Mouse (Mus musculus) megakaryocyte, adult 5-6 weeks (primary cell): ENCODE data around the gene Thada. TPM values are rescaled to one million over a fixed set of nuclear protein-coding genes. Genes with fewer than 3 reads are reported as not detected.

ENCODE experiments used
- ATAC-seq: 2 replicates; pipeline ENCODE4 v1.8.0; 2016; ENCODE audit warnings: mild to moderate bottlenecking, inconsistent platforms; ENCODE audit not compliant: poor library complexity, severe bottlenecking
- total RNA-seq, 2 experiments: library from RNA; stranded (forward) in 1 of 2; stranded (reverse) in 1 of 2; fragments of 153-499, 151-499 nt in 1 of 2; fragments of 221-1000, 200-1000 nt in 1 of 2; gene quantifications; 2 replicates each; pipeline versions ENCODE4 v1.2.3 to v1.2.4; 2015 to 2017

Thada gene
- total RNA-seq, 2 experiments from 2014 or later = 12.5 to 15.4 TPM

GRCm38 (mm10) chr17:84376882-84377281 lies 89.1 kb downstream of the Thada start:
- ATAC-seq = no peak

DNA sequence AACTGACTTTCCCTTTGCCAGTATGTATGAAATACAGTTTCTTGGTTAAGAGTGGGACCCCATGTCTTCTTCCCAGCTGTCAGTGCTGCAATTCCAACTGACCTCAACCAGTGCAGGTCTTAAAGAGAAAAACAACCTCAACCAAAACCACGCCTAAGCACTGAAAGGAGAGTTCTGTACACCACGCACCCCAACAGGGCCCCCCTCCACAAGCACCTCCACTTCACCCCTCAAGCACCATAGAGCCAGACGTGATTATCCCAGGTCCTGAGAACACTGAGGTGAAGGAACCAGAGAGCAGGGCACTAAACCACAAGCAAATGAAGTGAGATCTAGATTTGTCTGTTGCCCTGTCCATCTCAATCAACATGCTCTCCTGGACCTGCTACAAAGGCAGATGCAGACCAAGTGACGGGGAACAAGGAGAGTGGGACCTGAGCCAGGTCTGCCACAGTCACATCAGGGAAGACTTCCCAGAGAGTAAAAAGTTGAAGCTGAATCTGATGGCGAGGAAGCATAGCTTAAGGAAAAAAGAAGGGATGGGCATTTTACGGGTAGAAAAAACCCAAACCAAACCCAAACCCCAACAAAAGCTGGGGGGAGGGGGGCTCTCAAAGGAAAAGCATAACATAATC lies 93.5 kb downstream of the Thada start:
- ATAC-seq = no peak

DNA sequence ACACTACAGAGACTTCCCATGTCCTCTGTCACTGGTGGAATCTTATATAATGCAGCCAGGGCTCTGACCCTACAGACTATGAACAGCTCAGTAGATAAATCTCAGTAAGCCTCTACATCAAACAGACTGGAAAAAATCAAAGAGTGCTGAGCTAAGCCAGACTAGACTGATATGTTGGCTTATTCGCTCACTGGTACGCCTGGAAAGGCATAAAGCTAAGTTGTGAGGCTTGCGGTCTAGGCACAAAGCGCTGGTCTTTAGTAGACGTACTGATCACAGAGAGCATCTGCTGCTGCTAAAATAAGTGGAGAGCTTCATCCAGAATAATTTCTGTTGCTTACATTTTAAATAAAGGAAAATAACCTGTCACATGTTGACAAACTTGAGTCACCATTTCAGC lies 95.6 kb downstream of the Thada start:
- ATAC-seq = no peak

GRCm38 (mm10) chr17:84369769-84370168 lies 96.2 kb downstream of the Thada start:
- no peak for ATAC-seq

DNA sequence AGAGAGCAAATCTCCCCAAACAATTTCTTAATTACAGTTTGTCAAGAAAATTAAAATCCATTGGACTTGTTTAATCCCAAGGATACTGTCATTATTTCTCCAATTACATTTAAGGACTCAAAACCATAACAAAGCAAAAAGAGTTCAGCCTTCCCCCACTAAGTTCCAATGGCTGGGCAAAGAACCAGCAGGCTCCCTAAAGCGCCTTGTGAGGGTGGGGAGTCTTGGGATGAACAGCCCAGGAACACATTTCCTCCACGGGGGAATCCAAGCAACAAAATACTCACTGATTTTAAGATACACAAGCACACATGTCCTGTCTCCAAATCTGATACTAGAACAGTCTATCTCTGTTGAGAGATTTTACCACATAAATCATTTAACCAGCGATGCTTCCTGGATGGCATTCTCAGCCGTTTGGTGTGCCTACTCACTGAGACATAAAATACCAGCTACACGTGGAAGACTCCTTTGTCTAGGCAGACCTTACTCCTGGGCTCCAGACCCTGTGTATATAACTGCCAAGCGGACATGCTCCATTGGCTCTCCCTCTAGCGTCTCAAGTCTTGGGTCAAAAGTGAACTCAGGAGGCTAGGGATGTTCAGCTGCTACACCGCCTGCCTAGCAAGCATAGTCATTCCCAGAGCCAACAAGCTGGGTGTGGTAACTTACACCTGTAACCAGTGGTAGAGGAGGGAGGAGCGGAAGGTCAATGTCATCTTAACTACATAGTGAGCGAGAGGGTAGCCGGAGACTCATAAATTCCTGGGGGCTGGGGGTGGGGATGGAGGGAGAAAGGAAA lies 97.6 kb downstream of the Thada start:
- no peak for ATAC-seq

GRCm38 (mm10) chr17:84367663-84368062 lies 98.3 kb downstream of the Thada start:
- no peak for ATAC-seq

GRCm38 (mm10) chr17:84365791-84366301 lies 100.2 kb downstream of the Thada start:
- ATAC-seq = no peak

GRCm38 (mm10) chr17:84365006-84365716 lies 100.8 kb downstream of the Thada start:
- ATAC-seq = no peak

DNA sequence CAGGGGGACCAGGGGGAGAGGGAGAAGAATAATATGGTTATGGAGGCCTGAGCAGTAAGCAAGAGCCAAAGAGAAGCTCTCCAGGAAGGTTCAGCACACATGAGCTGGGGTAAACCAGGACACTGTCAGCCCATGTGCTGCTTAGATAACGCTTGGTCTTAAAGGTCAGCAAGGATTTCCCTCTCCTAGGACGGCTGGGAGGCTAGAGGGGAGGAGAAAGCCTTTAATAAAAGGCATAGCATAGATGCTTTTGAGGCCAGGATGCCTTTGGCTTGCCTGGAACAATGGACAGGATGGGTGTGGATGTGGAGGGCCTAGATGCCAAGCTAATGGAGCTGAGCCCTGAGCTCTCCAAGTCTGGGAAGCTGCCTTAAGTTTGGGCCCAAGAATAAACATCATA lies 102.6 kb downstream of the Thada start:
- no peak for ATAC-seq

GRCm38 (mm10) chr17:84362581-84363286 lies 103.3 kb downstream of the Thada start:
- ATAC-seq = no peak

GRCm38 (mm10) chr17:84361006-84361405 lies 105.0 kb downstream of the Thada start:
- peak; percentile 56 for ATAC-seq

DNA sequence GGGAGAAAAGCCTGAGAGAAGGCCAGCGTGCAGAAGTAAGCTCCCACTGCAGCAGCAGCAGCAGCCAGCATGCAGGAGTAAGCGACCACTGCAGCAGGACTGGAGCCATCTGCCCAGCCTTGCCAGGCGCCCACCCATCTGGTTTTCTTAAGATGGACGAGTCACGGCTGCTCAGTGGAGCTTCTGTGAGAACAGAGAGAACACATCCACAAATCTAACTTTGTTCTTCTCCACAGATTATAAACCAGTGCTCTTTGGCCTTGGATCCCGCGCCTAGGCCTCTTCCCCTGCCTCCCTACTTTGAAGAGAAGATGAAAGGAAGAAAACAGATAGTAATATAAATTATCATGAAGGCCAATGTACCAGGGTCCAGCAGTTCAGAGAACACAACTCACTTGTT lies 106.2 kb downstream of the Thada start:
- ATAC-seq = no peak

- ATAC-seq = no peak
These were observed 106.9 kb downstream of the Thada start for GRCm38 (mm10) chr17:84358951-84359644.

- ATAC-seq = peak; percentile 34; the same call in 1 of the 2 replicates
These were observed 108.2 kb downstream of the Thada start for GRCm38 (mm10) chr17:84357776-84358175.

DNA sequence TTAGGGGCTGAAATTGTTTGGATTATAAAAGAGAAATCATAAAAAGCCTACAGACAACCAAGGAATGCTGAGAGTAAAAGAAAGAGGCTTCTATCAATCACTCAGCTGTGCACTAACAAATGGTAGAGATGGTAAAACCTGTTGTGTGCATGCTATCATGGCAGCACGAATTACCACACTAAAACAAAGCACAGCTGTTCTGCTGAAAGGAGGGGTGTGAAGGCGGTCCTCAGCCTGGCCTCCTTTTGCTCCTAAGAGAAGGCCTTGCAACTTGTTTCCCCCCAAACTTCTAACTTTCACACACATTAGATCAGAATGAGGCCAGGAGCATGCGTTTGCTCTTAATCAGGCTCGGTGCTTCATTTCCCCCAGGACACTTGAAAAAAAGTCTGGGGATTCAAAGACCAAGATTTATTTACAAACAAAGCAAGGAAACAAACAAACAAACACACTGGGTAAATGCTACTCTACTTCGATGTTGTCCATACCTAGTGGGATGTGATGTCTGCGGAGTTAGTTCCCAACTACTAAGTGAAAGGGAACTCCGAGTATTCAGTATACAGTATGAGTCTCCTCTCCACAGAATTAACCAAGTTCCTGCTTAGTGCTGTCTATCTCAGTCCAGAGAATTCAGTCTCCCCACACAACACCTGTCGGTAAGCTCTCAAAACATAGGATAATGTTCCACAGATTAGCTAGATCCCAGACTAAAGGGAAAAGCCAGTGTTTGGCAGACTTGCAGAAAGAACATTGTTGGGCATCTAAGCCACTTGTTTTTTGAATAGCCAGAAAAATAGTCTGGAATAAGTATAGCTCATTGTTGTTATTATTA lies 109.7 kb downstream of the Thada start:
- no peak for ATAC-seq

DNA sequence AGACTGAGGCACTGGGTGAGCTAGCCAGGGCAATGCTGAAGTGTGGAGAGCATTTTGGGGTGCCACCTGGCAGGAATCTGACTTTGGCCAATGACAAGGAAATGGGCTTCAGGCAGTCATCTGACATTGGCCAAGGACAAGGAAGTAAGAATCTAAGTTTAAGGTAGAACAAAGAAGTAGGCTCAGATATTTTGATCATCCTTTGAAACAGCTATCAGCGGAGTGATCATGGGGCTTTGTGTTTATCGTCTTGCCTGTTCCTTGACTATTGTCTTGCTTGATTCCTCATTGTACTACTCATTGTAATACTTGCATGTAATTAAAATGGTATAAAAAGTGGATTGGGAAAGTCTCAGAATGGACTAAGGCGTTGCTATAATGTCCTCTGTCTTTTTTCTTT lies 111.0 kb downstream of the Thada start:
- ATAC-seq = no peak

- peak; percentile 43; the same call in 1 of the 2 replicates for ATAC-seq
These were observed 112.1 kb downstream of the Thada start for GRCm38 (mm10) chr17:84353902-84354311.

GRCm38 (mm10) chr17:84353224-84353901 lies 112.6 kb downstream of the Thada start:
- ATAC-seq = no peak

- ATAC-seq = 0 out of 2 replicates have a peak, but pooled peaks have one; percentile 12
These were observed 113.2 kb downstream of the Thada start for GRCm38 (mm10) chr17:84352790-84353154.
